In genomic region chr5:38157481-38158020, GRCm38 (mm10) we compare ENCODE assay signal across 10 mouse cellular contexts. TPM values are rescaled to one million over a fixed set of nuclear protein-coding genes. Genes with fewer than 3 reads are reported as not detected.
A peak's percentile ranks its signal among the peaks of the same experiment; 100 is the strongest.
DNase-seq lines count a peak whose midpoint lies in the region; ATAC-seq and TF ChIP-seq lines count a peak whose summit lies in the region.
"Had no signal": no experiment of that assay in that cellular context is flagged by ENCODE, and none has a peak within 500 bp of the region (broad histone marks: within the 10 kb centered on the region; RNA-seq: fewer than 3 reads in every experiment).

No protein-coding gene starts in this region.

- peak overlapping the region; percentile 84; the same call in 1 of the 2 replicates for H3K4me2 ChIP-seq in lung, embryonic 15.5 days
- H3K4me2 ChIP-seq in forebrain, embryonic 12.5 days, result peak overlapping the region; percentile 75

- peaks cover 12% of the 10 kb centered on the region; the same call in 1 of the 2 replicates for H3K36me3 ChIP-seq in lung, embryonic 15.5 days
- peaks cover 52% of the 10 kb centered on the region for H3K36me3 ChIP-seq in forebrain, embryonic 12.5 days (replicated peaks)
- peaks cover 52% of the 10 kb centered on the region for H3K36me3 ChIP-seq in limb, embryonic 10.5 days

- H3K9me3 ChIP-seq in lung, embryonic 15.5 days, result no peaks in the 10 kb centered on the region
- H3K9me3 ChIP-seq in forebrain, embryonic 12.5 days, result no peaks in the 10 kb centered on the region
- 0 out of 2 replicates have a peak, but pooled peaks cover 1% of the 10 kb centered on the region for H3K9me3 ChIP-seq in limb, embryonic 10.5 days (replicated peaks)
- H3K9me3 ChIP-seq: heart, embryonic 12.5 days had no signal

- peaks cover 8% of the 10 kb centered on the region for H3K4me1 ChIP-seq in lung, embryonic 15.5 days
- H3K4me1 ChIP-seq in forebrain, embryonic 12.5 days, result peaks cover 55% of the 10 kb centered on the region
- H3K4me1 ChIP-seq in limb, embryonic 10.5 days, result peaks cover 26% of the 10 kb centered on the region
- H3K4me1 ChIP-seq in olfactory bulb, adult 2 months (ENCODE audit: control insufficient read depth, insufficient read depth, low read length), result peaks cover 50% of the 10 kb centered on the region

- 57% methylated on average over 9 of the region's 9 CpGs for WGBS in lung, embryonic 15.5 days
- 66% methylated on average over 9 of the region's 9 CpGs for WGBS in forebrain, embryonic 12.5 days
- WGBS in limb, embryonic 10.5 days, result 77% methylated on average over 9 of the region's 9 CpGs
- 11% methylated on average over 9 of the region's 9 CpGs for WGBS in olfactory bulb, adult 2 months

- no peak for DNase-seq in lung, adult 18-20 months
- DNase-seq in limb, embryonic 10.5 days (ENCODE audit: low spot score), result no peak
- no peak for DNase-seq in thymus, postnatal 36 days
- no peak for DNase-seq in heart, adult 8-10 months (ENCODE audit: low spot score)
- no peak for DNase-seq in right cerebral cortex, postnatal 36 days (ENCODE audit: low spot score in 2 of 2)
- DNase-seq: kidney, postnatal 36 days had no signal

- H3K27me3 ChIP-seq in lung, embryonic 15.5 days, result peaks cover 34% of the 10 kb centered on the region
- H3K27me3 ChIP-seq in forebrain, embryonic 12.5 days, result peaks cover 27% of the 10 kb centered on the region
- peaks cover 50% of the 10 kb centered on the region for H3K27me3 ChIP-seq in limb, embryonic 10.5 days (ENCODE audit: low read depth, poor library complexity, severe bottlenecking)

- TF ChIP-seq CTCF in olfactory bulb, adult 2 months (IDR thresholded peaks at IDR 0.05; ENCODE audit: insufficient read depth, low read depth, low read length), result no peak

- ATAC-seq in lung, embryonic 15.5 days (ENCODE audit: borderline replicate concordance, extremely low read depth, low FRiP score, low TSS enrichment), result no peak
- ATAC-seq in forebrain, embryonic 12.5 days (ENCODE audit: low FRiP score), result no peak

- TF ChIP-seq POLR2A in olfactory bulb, adult 2 months (IDR thresholded peaks at IDR 0.05; ENCODE audit: insufficient read depth, low read depth, low read length), result no peak

- H3K27ac ChIP-seq in lung, embryonic 15.5 days, result no peak overlapping the region
- no peak overlapping the region for H3K27ac ChIP-seq in forebrain, embryonic 12.5 days
- peak overlapping the region; percentile 92; the same call in 1 of the 2 replicates for H3K27ac ChIP-seq in limb, embryonic 10.5 days
- peak overlapping the region; percentile 98 for H3K27ac ChIP-seq in olfactory bulb, adult 2 months (ENCODE audit: insufficient read depth, low read depth, low read length)

- H3K9ac ChIP-seq in lung, embryonic 15.5 days, result no peak overlapping the region
- H3K9ac ChIP-seq in forebrain, embryonic 12.5 days, result peak overlapping the region; percentile 90
- H3K9ac ChIP-seq: heart, embryonic 12.5 days had no signal

- H3K4me3 ChIP-seq in lung, embryonic 15.5 days, result 0 out of 2 replicates have a peak overlapping the region, but pooled peaks have one; percentile 67
- peak overlapping the region; percentile 77 for H3K4me3 ChIP-seq in forebrain, embryonic 12.5 days (replicated peaks)
- peak overlapping the region; percentile 69 for H3K4me3 ChIP-seq in limb, embryonic 10.5 days
- H3K4me3 ChIP-seq in olfactory bulb, adult 2 months (ENCODE audit: insufficient read depth, low read depth, low read length), result peak overlapping the region; percentile 89

RNA-seq across cellular contexts. Expression of gene Nsg1, which starts 2.2 kb away (rescaled TPM):
- 70.1 and 74.5 TPM in 2 replicates for polyA plus RNA-seq in lung, embryonic 15.5 days (2015; fragmentation: Nextera tagmentation; extraction: Ambion mirVana)
- 376 and 398 TPM in 2 replicates for polyA plus RNA-seq in forebrain, embryonic 12.5 days (2016; fragmentation: Nextera tagmentation; extraction: Ambion mirVana)
- polyA plus RNA-seq in limb, embryonic 10.5 days (2016; fragmentation: Nextera tagmentation; extraction: Ambion mirVana), result 77.7 and 110 TPM in 2 replicates
- 372 TPM in 1 of 2 replicates, not detected in the other for polyA plus RNA-seq in olfactory bulb, adult 2 months (2012; ENCODE audit: insufficient read depth, insufficient read length, low replicate concordance, missing spikeins)
- total RNA-seq in heart, adult 8-10 months (2022), result 1 to 10 TPM; 7.0 to 9.4 (median 8.0) TPM

Comparison
In these comparisons a context has a peak if more than half of its experiments do, and no peak if none do; other contexts are left out.
1. H3K27ac ChIP-seq: peak in limb, embryonic 10.5 days (single experiment) and olfactory bulb, adult 2 months (single experiment); none in lung, embryonic 15.5 days (single experiment) and forebrain, embryonic 12.5 days (single experiment).
2. Peak in every context shown above with its lines, with median percentiles within 50 percentile points of each other: H3K4me3 ChIP-seq.